Mouse (Mus musculus) liver, adult 2 months (tissue): ENCODE data around the gene Gli1.

Source experiments
- CTCF ChIP-seq: fragments of 200-500 bp; IDR thresholded peaks from 2 replicates; pipeline ENCODE4 v1.5.1; 2011; ENCODE audit warnings: low read depth, low read length, control low read depth
- POLR2A ChIP-seq: fragments of 200-500 bp; IDR thresholded peaks from 2 replicates; pipeline ENCODE4 v1.6.1; 2011; ENCODE audit warnings: low read length, control low read depth; ENCODE audit not compliant: insufficient read depth; ENCODE audit errors: extremely low read depth

GRCm38 (mm10) chr10:127327461-127328145, 14.2 kb downstream of the Gli1 start:
- no peak for TF ChIP-seq CTCF
- TF ChIP-seq POLR2A: no peak
